In genomic region chr1:137902859-137903258, GRCm38 (mm10) we compare ENCODE assay signal across 9 mouse cellular contexts.
A peak's percentile ranks its signal among the peaks of the same experiment; 100 is the strongest.
DNase-seq lines count a peak whose midpoint lies in the region; ATAC-seq and TF ChIP-seq lines count a peak whose summit lies in the region.
"Had no signal": no experiment of that assay in that cellular context is flagged by ENCODE, and none has a peak within 500 bp of the region (broad histone marks: within the 10 kb centered on the region; RNA-seq: fewer than 3 reads in every experiment).

No protein-coding gene starts in this region.

- H3K27ac ChIP-seq in kidney, postnatal 0 days: no peak overlapping the region
- H3K27ac ChIP-seq in embryonic facial prominence, embryonic 12.5 days: no peak overlapping the region
- peak overlapping the region; percentile 97 for H3K27ac ChIP-seq in forebrain, postnatal 0 days (ENCODE audit: low read depth, low read length)
- H3K27ac ChIP-seq in midbrain, postnatal 0 days (ENCODE audit: low read depth, low read length): peak overlapping the region; percentile 33

- H3K9me3 ChIP-seq in kidney, postnatal 0 days (replicated peaks; ENCODE audit: low read length): no peaks in the 10 kb centered on the region
- H3K9me3 ChIP-seq in embryonic facial prominence, embryonic 12.5 days: no peaks in the 10 kb centered on the region
- no peaks in the 10 kb centered on the region for H3K9me3 ChIP-seq in forebrain, postnatal 0 days (ENCODE audit: low read length)
- no peaks in the 10 kb centered on the region for H3K9me3 ChIP-seq in midbrain, postnatal 0 days (ENCODE audit: low read length)

- no peak for ATAC-seq in kidney, postnatal 0 days (replicated peaks; ENCODE audit: low FRiP score, low read depth)
- ATAC-seq in embryonic facial prominence, embryonic 12.5 days (ENCODE audit: insufficient number of reproducible peaks, insufficient read depth, low FRiP score, low TSS enrichment): no peak
- ATAC-seq in forebrain, postnatal 0 days: no peak
- no peak for ATAC-seq in midbrain, postnatal 0 days (ENCODE audit: low FRiP score)

- WGBS in kidney, postnatal 0 days: 52% methylated on average over 6 of the region's 6 CpGs
- 48% methylated on average over 6 of the region's 6 CpGs for WGBS in embryonic facial prominence, embryonic 12.5 days
- 9% methylated on average over 6 of the region's 6 CpGs for WGBS in forebrain, postnatal 0 days
- 15% methylated on average over 6 of the region's 6 CpGs for WGBS in midbrain, postnatal 0 days

- peak overlapping the region; percentile 76; the same call in 1 of the 2 replicates for H3K4me2 ChIP-seq in kidney, postnatal 0 days (ENCODE audit: low read length)
- peak overlapping the region; percentile 54 for H3K4me2 ChIP-seq in embryonic facial prominence, embryonic 12.5 days (replicated peaks)
- peak overlapping the region; percentile 54 for H3K4me2 ChIP-seq in forebrain, postnatal 0 days (ENCODE audit: low read depth)
- H3K4me2 ChIP-seq in midbrain, postnatal 0 days (ENCODE audit: low read depth, low read length, poor library complexity, severe bottlenecking): peak overlapping the region; percentile 59

- no peak overlapping the region for H3K9ac ChIP-seq in kidney, postnatal 0 days (ENCODE audit: low read depth, low read length)
- H3K9ac ChIP-seq in embryonic facial prominence, embryonic 12.5 days: no peak overlapping the region
- peak overlapping the region; percentile 90 for H3K9ac ChIP-seq in forebrain, postnatal 0 days
- peak overlapping the region; percentile 50; the same call in 1 of the 2 replicates for H3K9ac ChIP-seq in midbrain, postnatal 0 days (replicated peaks; ENCODE audit: low read length, poor library complexity, severe bottlenecking)

- DNase-seq in kidney, postnatal 0 days (ENCODE audit: low spot score): no peak
- DNase-seq in kidney, postnatal 14 days: no peak
- DNase-seq in forebrain, postnatal 0 days: peak; percentile 60
- no peak for DNase-seq in midbrain, postnatal 0 days (ENCODE audit: low spot score)
- no peak for DNase-seq in left cerebral cortex, adult 9 months (ENCODE audit: low spot score in 2 of 2)
- DNase-seq in adrenal gland, adult 2 months: no peak
- DNase-seq: gastrocnemius, postnatal 25 days; liver had no signal

- H3K36me3 ChIP-seq in kidney, postnatal 0 days (ENCODE audit: insufficient read depth, low read length): no peaks in the 10 kb centered on the region
- no peaks in the 10 kb centered on the region for H3K36me3 ChIP-seq in embryonic facial prominence, embryonic 12.5 days
- H3K36me3 ChIP-seq in forebrain, postnatal 0 days (ENCODE audit: insufficient read depth): no peaks in the 10 kb centered on the region
- no peaks in the 10 kb centered on the region for H3K36me3 ChIP-seq in midbrain, postnatal 0 days (ENCODE audit: insufficient read depth, low read length)

- no peaks in the 10 kb centered on the region for H3K4me1 ChIP-seq in kidney, postnatal 0 days (replicated peaks; ENCODE audit: insufficient read depth, low read length)
- H3K4me1 ChIP-seq in embryonic facial prominence, embryonic 12.5 days: peaks cover 23% of the 10 kb centered on the region; the same call in 1 of the 2 replicates
- H3K4me1 ChIP-seq in forebrain, postnatal 0 days (ENCODE audit: insufficient read depth): peaks cover 16% of the 10 kb centered on the region
- 0 out of 2 replicates have a peak, but pooled peaks cover 5% of the 10 kb centered on the region for H3K4me1 ChIP-seq in midbrain, postnatal 0 days (ENCODE audit: insufficient read depth, low read length)

- no peak for TF ChIP-seq CTCF in kidney, postnatal 0 days (IDR thresholded peaks at IDR 0.05; ENCODE audit: low read depth)
- no peak for TF ChIP-seq CTCF in forebrain, postnatal 0 days (IDR thresholded peaks at IDR 0.05; ENCODE audit: low read depth)
- no peak for TF ChIP-seq CTCF in midbrain, postnatal 0 days (IDR thresholded peaks at IDR 0.05)

- H3K4me3 ChIP-seq in kidney, postnatal 0 days (replicated peaks; ENCODE audit: low read depth, low read length): no peak overlapping the region
- H3K4me3 ChIP-seq in embryonic facial prominence, embryonic 12.5 days: peak overlapping the region; percentile 14; the same call in 1 of the 2 replicates
- H3K4me3 ChIP-seq in forebrain, postnatal 0 days (ENCODE audit: low read depth, low read length): peak overlapping the region; percentile 83
- H3K4me3 ChIP-seq in midbrain, postnatal 0 days (ENCODE audit: low read depth, low read length): peak overlapping the region; percentile 70

- no peaks in the 10 kb centered on the region for H3K27me3 ChIP-seq in kidney, postnatal 0 days (ENCODE audit: insufficient read depth, low read length)
- H3K27me3 ChIP-seq in embryonic facial prominence, embryonic 12.5 days: no peaks in the 10 kb centered on the region
- H3K27me3 ChIP-seq in forebrain, postnatal 0 days (ENCODE audit: insufficient read depth, low read length): no peaks in the 10 kb centered on the region
- no peaks in the 10 kb centered on the region for H3K27me3 ChIP-seq in midbrain, postnatal 0 days (ENCODE audit: insufficient read depth, low read length)

Comparison
In these comparisons a context has a peak if more than half of its experiments do, and no peak if none do; other contexts are left out.
1. H3K27ac ChIP-seq: peak in forebrain, postnatal 0 days (single experiment) and midbrain, postnatal 0 days (single experiment); none in kidney, postnatal 0 days (single experiment) and embryonic facial prominence, embryonic 12.5 days (single experiment).
2. H3K9ac ChIP-seq: peak in forebrain, postnatal 0 days (single experiment) and midbrain, postnatal 0 days (single experiment); none in kidney, postnatal 0 days (single experiment) and embryonic facial prominence, embryonic 12.5 days (single experiment).
3. Peak in every context shown above with its lines, with median percentiles within 50 percentile points of each other: H3K4me2 ChIP-seq.